Mouse (Mus musculus) G1E (cell line): Measurements from ENCODE around the gene Tmem240. TPM values are rescaled to one million over a fixed set of nuclear protein-coding genes. Genes with fewer than 3 reads are reported as not detected.
"Not testable (repeated sequence)": the region's sequence is repeated elsewhere in the genome, so short reads cannot be mapped to it uniquely, and the experiment has no call there.

Experiments
- ATAC-seq: 2 replicates; pipeline ENCODE4 v1.8.0; 2016; ENCODE audit warnings: mild to moderate bottlenecking; ENCODE audit not compliant: insufficient number of reproducible peaks, poor library complexity, low FRiP score, severe bottlenecking; ENCODE audit errors: extremely low read depth
- DNase-seq: peaks from one replicate; pipeline ENCODE4 v3.0.0; 2012; ENCODE audit warnings: low spot score
- H3K27me3 ChIP-seq: 2 replicates; pipeline ENCODE4 v1.6.1; 2012; ENCODE audit warnings: mild to moderate bottlenecking, low read length, inconsistent platforms; ENCODE audit not compliant: insufficient read depth
- H3K36me3 ChIP-seq: replicated peaks from 2 replicates; pipeline ENCODE3; 2012; ENCODE audit warnings: mild to moderate bottlenecking, inconsistent platforms
- H3K4me1 ChIP-seq: 2 replicates; pipeline ENCODE4 v1.6.1; 2012; ENCODE audit warnings: low read depth, low read length, inconsistent platforms, mixed read lengths; ENCODE audit not compliant: insufficient read depth
- H3K4me3 ChIP-seq: 2 replicates; pipeline ENCODE4 v1.5.1; 2012; ENCODE audit warnings: low read depth, mild to moderate bottlenecking, inconsistent platforms, low read length, moderate library complexity, mixed read lengths
- H3K9me3 ChIP-seq: replicated peaks from 2 replicates; pipeline ENCODE4 v1.6.1; 2012; ENCODE audit warnings: inconsistent platforms
- CTCF ChIP-seq: IDR thresholded peaks from 2 replicates; pipeline ENCODE4 v1.5.1; 2012; ENCODE audit warnings: low read depth, low read length, inconsistent platforms, mixed read lengths
- GATA1 ChIP-seq: IDR thresholded peaks from 2 replicates; pipeline ENCODE4 v1.6.1; 2012; ENCODE audit warnings: borderline replicate concordance, low read length, inconsistent platforms, mixed read lengths
- GATA2 ChIP-seq: IDR thresholded peaks from 2 replicates; pipeline ENCODE4 v1.6.1; 2012; ENCODE audit warnings: low read depth, low read length, inconsistent platforms, borderline replicate concordance
- POLR2AphosphoS5 ChIP-seq: IDR thresholded peaks from 2 replicates; pipeline ENCODE4 v1.6.1; 2012; ENCODE audit warnings: low read depth, low read length, inconsistent platforms; ENCODE audit not compliant: insufficient replicate concordance
- TAL1 ChIP-seq: conservative IDR thresholded peaks from 2 replicates; pipeline ENCODE4 v1.6.1; 2012; ENCODE audit warnings: low read depth, low read length, inconsistent platforms, mixed read lengths
- polyA plus RNA-seq: library from polyadenylated mRNA; stranded (reverse); fragments of >175 nt; gene quantifications from 2 replicates; pipeline ENCODE4 v1.2.3, GENCODE M21; 2012
- total RNA-seq, 2 experiments: library from RNA; stranded (forward) in 1 of 2; stranded (reverse) in 1 of 2; fragments of 200-1000 nt in 1 of 2; fragments of >200 nt in 1 of 2; fragmentation: Nextera tagmentation in 1 of 2; gene quantifications; 2 replicates each; pipeline ENCODE4 v1.2.3; 2014 to 2017

Gene Tmem240
- total RNA-seq (2014; fragmentation: Nextera tagmentation) (0.58 and 0.68 TPM in 2 replicates), total RNA-seq (2017) (0.55 and 0.64 TPM in 2 replicates), polyA plus RNA-seq (0.94 and 0.98 TPM in 2 replicates)

DNA sequence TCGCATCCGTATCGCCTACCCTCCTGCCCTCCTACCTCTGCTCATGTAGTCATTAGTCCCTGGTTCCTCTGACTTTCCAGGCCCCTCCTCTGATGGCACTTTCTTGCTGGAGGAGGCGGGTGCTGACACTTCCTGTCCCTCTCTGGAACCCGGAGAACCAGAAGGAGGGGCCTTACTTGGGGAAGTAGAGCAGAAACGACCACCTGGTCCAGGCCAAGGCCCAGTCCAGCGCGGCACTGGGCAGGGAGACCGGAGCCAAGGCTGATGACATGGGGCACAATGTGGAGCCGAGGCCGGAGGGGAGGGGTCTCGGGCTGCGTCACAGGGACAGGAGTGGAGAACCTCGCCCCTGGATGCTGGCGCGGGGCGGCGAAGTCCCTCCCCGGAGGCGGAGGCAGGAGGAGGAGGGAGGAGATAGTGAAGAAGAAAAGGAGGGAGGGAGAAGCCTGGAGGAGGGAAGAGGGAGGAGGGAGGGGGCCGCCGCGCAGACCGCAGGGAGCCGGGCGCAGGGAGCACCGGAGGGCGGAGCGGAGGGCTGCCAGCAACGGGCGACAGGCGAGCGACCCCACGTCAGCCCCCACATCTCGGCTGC lies at the start of gene Tmem240:
TSS of gene Tmem240 (plus strand) at position 451 of the 592 bp plus-strand sequence.
- H3K4me1 ChIP-seq = peaks cover 44% of the 10 kb centered on the region
- H3K36me3 ChIP-seq = peaks cover 89% of the 10 kb centered on the region
- peak within 1 kb of the TSS; percentile 84 for H3K4me3 ChIP-seq
- ATAC-seq (peak; percentile 90), DNase-seq (peak; percentile 92)
- H3K9me3 ChIP-seq = no peaks in the 10 kb centered on the region
- no peaks in the 10 kb centered on the region for H3K27me3 ChIP-seq
- TF ChIP-seq GATA2 = no peak
- no peak for TF ChIP-seq POLR2AphosphoS5
- TF ChIP-seq CTCF = no peak
- TF ChIP-seq GATA1 = no peak
- TF ChIP-seq TAL1 = no peak

- not testable (repeated sequence) for H3K36me3 ChIP-seq, H3K4me3 ChIP-seq, ATAC-seq, H3K9me3 ChIP-seq, H3K4me1 ChIP-seq, DNase-seq
- H3K27me3 ChIP-seq = peaks cover 29% of the 10 kb centered on the region
Observed at GRCm38 (mm10) chr4:155687764-155688163, 46.8 kb upstream of the Tmem240 start.

DNA sequence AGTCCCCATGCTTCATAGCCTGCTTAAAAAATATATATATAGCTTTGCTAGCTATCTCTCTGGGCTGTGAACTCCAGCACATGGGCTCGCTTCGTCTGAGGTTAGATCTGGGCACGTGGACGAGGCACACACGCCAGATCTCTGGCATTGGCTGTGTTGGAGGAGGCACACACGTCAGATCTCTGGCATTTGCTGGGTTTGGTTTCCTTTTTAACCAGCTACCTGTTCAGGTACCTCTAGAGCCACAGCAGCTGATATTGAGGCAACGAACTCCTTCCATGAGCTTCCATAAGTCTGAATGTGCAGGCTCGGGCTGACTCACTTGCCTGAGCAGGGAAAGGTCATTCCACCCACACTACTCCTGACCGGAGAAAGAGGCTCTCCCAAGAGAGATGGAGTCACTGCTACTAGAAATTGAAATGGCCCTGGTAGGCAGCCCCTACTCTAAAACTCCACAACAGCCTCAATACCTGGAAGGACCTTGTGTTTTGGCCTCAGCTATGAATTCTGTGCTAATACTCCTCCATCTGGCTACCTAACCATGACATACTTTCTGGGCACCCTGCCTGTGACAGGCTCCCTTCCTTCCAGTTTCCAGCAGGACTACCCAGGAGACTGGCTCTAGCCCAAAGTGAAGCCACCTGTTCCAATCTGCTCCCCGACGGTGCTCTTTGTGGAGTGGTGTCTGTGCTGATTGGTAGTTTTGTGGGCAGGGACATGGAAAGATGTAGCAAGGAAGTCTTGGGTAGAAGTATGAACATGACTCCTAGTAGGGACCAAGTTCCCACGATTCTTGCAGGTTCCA lies 43.8 kb upstream of the Tmem240 start:
- peaks cover 49% of the 10 kb centered on the region for H3K27me3 ChIP-seq
- no peak for ATAC-seq
- peaks cover 13% of the 10 kb centered on the region for H3K9me3 ChIP-seq
- DNase-seq = no peak
- H3K36me3 ChIP-seq = no peaks in the 10 kb centered on the region
- TF ChIP-seq GATA2 = no peak
- TF ChIP-seq TAL1 = no peak
- no peak for TF ChIP-seq POLR2AphosphoS5
- no peak for TF ChIP-seq GATA1
- TF ChIP-seq CTCF = no peak
- H3K4me1 ChIP-seq = peaks cover 18% of the 10 kb centered on the region
- no peak overlapping the region for H3K4me3 ChIP-seq

DNA sequence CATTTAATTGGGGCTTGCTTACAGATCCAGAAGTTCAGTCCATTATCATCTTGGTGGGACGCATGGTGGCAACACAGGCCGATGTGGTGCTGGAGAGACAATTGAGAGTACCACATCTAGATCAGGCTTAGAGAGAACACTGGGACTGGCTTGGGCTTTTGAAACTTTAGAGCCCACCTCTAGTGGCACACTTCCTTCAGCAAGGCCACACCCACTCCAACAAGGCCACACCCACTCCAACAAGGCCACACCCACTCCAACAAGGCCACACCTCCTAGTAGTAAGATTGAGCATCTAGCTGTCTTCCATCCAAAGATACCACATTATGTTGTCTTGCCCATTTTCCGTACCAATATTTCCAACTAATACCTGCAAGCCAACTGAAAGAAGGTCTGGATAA lies 42.2 kb upstream of the Tmem240 start:
- Histone ChIP-seq H3K9me3 (peaks cover 13% of the 10 kb centered on the region), H3K36me3 (no peaks in the 10 kb centered on the region), H3K4me3 (no peak overlapping the region), H3K4me1 (peaks cover 34% of the 10 kb centered on the region), H3K27me3 (peaks cover 44% of the 10 kb centered on the region)
- no peak for ATAC-seq
- no peak for DNase-seq
- TF ChIP-seq GATA1 (no peak), POLR2AphosphoS5 (no peak), TAL1 (no peak), CTCF (no peak), GATA2 (no peak)

- Histone ChIP-seq H3K27me3 (peaks cover 43% of the 10 kb centered on the region), H3K4me1 (peaks cover 34% of the 10 kb centered on the region), H3K4me3 (peak within 1 kb of the TSS; percentile 63), H3K36me3 (no peaks in the 10 kb centered on the region), H3K9me3 (peaks cover 13% of the 10 kb centered on the region)
- DNase-seq = no peak
- ATAC-seq = no peak
- no peak for TF ChIP-seq GATA1
Observed at GRCm38 (mm10) chr4:155694111-155694481, 40.5 kb upstream of the Tmem240 start, which contains the start of gene Fndc10. Gene Fndc10, plus strand, starts transcription at chr4:155694342.

GRCm38 (mm10) chr4:155694482-155695401 lies 39.9 kb upstream of the Tmem240 start:
- peaks cover 43% of the 10 kb centered on the region for H3K27me3 ChIP-seq
- TF ChIP-seq POLR2AphosphoS5 (no peak), GATA1 (no peak), TAL1 (no peak), CTCF (no peak)
- ATAC-seq = no peak
- DNase-seq = no peak
- no peaks in the 10 kb centered on the region for H3K36me3 ChIP-seq
- H3K9me3 ChIP-seq = peaks cover 13% of the 10 kb centered on the region
- H3K4me3 ChIP-seq = peak overlapping the region; percentile 63
- H3K4me1 ChIP-seq = peaks cover 34% of the 10 kb centered on the region
